Mouse (Mus musculus) brain, embryonic 14.5 days (tissue): ENCODE results near the gene Sema4f.

ENCODE experiments used
- CTCF ChIP-seq: fragments of 200-500 bp; IDR thresholded peaks from 2 replicates; pipeline ENCODE4 v1.5.1; 2012; ENCODE audit warnings: inconsistent platforms, mild to moderate bottlenecking, moderate library complexity, borderline replicate concordance; ENCODE audit not compliant: insufficient read depth, insufficient read length; ENCODE audit errors: extremely low read depth
- POLR2A ChIP-seq: fragments of 200-500 bp; IDR thresholded peaks from 2 replicates; pipeline ENCODE4 v1.6.1; 2012; ENCODE audit warnings: mild to moderate bottlenecking, inconsistent platforms, borderline replicate concordance; ENCODE audit not compliant: poor library complexity, insufficient read depth, insufficient read length, severe bottlenecking; ENCODE audit errors: extremely low read depth

- TF ChIP-seq CTCF = no peak
- TF ChIP-seq POLR2A = no peak
These were observed 13.0 kb downstream of the Sema4f start for GRCm38 (mm10) chr6:82926528-82926927.
